Mouse (Mus musculus) G1E (cell line): ENCODE data around the gene Fkbp14.

ENCODE experiments used
- CTCF ChIP-seq: IDR thresholded peaks from 2 replicates; pipeline ENCODE4 v1.5.1; 2012; ENCODE audit warnings: low read depth, low read length, inconsistent platforms, mixed read lengths
- GATA1 ChIP-seq: IDR thresholded peaks from 2 replicates; pipeline ENCODE4 v1.6.1; 2012; ENCODE audit warnings: borderline replicate concordance, low read length, inconsistent platforms, mixed read lengths
- POLR2AphosphoS5 ChIP-seq: IDR thresholded peaks from 2 replicates; pipeline ENCODE4 v1.6.1; 2012; ENCODE audit warnings: low read depth, low read length, inconsistent platforms; ENCODE audit not compliant: insufficient replicate concordance
- TAL1 ChIP-seq: conservative IDR thresholded peaks from 2 replicates; pipeline ENCODE4 v1.6.1; 2012; ENCODE audit warnings: low read depth, low read length, inconsistent platforms, mixed read lengths

DNA sequence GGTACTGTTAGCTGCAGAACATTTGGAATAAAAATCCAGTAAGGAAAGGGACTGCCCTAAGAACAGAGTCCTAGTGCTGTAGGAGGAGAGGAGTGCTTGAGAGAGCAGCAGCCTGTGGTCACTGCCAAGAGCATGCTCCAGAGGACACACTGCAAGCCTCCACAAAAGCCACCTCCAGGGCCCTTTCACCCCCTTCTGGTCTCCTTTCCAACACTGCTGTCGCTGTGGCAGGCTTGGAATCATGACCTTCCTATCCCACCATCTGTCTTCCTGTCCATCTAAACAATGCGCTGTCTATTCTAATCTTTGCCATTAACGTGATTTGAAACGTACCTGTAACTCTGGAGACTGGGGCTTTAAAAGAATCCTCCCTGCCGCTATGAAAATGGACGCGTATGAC, 38.6 kb downstream of the Fkbp14 start:
- TF ChIP-seq CTCF (no peak), GATA1 (no peak), TAL1 (no peak), POLR2AphosphoS5 (no peak)
